Mouse (Mus musculus) liver, embryonic 13.5 days (tissue): Measurements from ENCODE around the gene Gm21977. TPM values are rescaled to one million over a fixed set of nuclear protein-coding genes. Genes with fewer than 3 reads are reported as not detected.
"Not testable (repeated sequence)": the region's sequence is repeated elsewhere in the genome, so short reads cannot be mapped to it uniquely, and the experiment has no call there.

Experiments used
- ATAC-seq: fragments of 200-750 bp; cut with Nextera tagmentation; 2 replicates; pipeline ENCODE4 v1.8.0; 2017; ENCODE audit warnings: low read depth, mild to moderate bottlenecking, moderate number of reproducible peaks, moderate library complexity
- DNase-seq: peaks from one replicate; pipeline ENCODE4 v3.0.0; 2022
- H3K27ac ChIP-seq: fragments of 300-500 bp; sonication (generic); 2 replicates; pipeline ENCODE4 v1.5.1; 2015; ENCODE audit warnings: moderate library complexity, mild to moderate bottlenecking, inconsistent platforms
- H3K27me3 ChIP-seq: fragments of 300-500 bp; sonication (generic); 2 replicates; pipeline ENCODE4 v1.6.1; 2015; ENCODE audit warnings: mild to moderate bottlenecking, inconsistent platforms
- H3K36me3 ChIP-seq: fragments of 300-500 bp; sonication (generic); 2 replicates; pipeline ENCODE4 v1.6.1; 2015; ENCODE audit warnings: mild to moderate bottlenecking, inconsistent platforms
- H3K4me1 ChIP-seq: fragments of 300-500 bp; sonication (generic); replicated peaks from 2 replicates; pipeline ENCODE4 v1.6.1; 2015; ENCODE audit warnings: inconsistent platforms
- H3K4me2 ChIP-seq: fragments of 300-500 bp; sonication (generic); 2 replicates; pipeline ENCODE4 v1.6.1; 2015; ENCODE audit warnings: inconsistent platforms, mild to moderate bottlenecking, moderate library complexity
- H3K4me3 ChIP-seq: fragments of 300-500 bp; sonication (generic); replicated peaks from 2 replicates; pipeline ENCODE4 v1.5.1; 2015; ENCODE audit warnings: mild to moderate bottlenecking, inconsistent platforms
- H3K9ac ChIP-seq: fragments of 300-500 bp; sonication (generic); 2 replicates; pipeline ENCODE4 v1.6.1; 2015; ENCODE audit warnings: mild to moderate bottlenecking, inconsistent platforms
- H3K9me3 ChIP-seq: fragments of 300-500 bp; sonication (generic); replicated peaks from 2 replicates; pipeline ENCODE4 v1.6.1; 2016; ENCODE audit warnings: inconsistent platforms
- WGBS: fragments of 180-500 bp; shearing (Covaris S2); methylation state at CpG from one replicate; pipeline ENCODE4 v1.1.7; 2015; ENCODE audit not compliant: insufficient replicate concordance; 5-methylcytosine and 5-hydroxymethylcytosine counted together
- polyA plus RNA-seq: library from polyadenylated mRNA; unstranded; fragments of >200 nt; fragmentation: Nextera tagmentation; extraction: Ambion mirVana; gene quantifications from 2 replicates; pipeline ENCODE4 v1.2.1, GENCODE M21; 2015

Gene Gm21977
- not detected in 2 replicates for polyA plus RNA-seq

- WGBS, result no CpG with 5 or more reads among the region's 3 CpGs
- not testable (repeated sequence) for H3K27ac ChIP-seq, ATAC-seq, H3K27me3 ChIP-seq, DNase-seq, H3K9me3 ChIP-seq, H3K4me3 ChIP-seq, H3K4me2 ChIP-seq, H3K4me1 ChIP-seq, H3K36me3 ChIP-seq, H3K9ac ChIP-seq
These were observed at the start of gene Gm21977 for GRCm38 (mm10) chr14:42853377-42853776. TSS of gene Gm21977 (minus strand) at chr14:42853477.

Other genes with a start within 250 kb of the Gm21977 start
- gene Gm3633, start 211.6 kb downstream of the Gm21977 start, polyA plus RNA-seq, result not detected in 2 replicates
- not detected in 2 replicates for gene Gm10378, start 197.5 kb downstream of the Gm21977 start, polyA plus RNA-seq
- not detected in 2 replicates for gene Gm3015, start 84.7 kb downstream of the Gm21977 start, polyA plus RNA-seq
- not detected in 2 replicates for gene Gm10377, start 55.5 kb downstream of the Gm21977 start, polyA plus RNA-seq
- not detected in 2 replicates for gene Gm8082, start 140.1 kb upstream of the Gm21977 start, polyA plus RNA-seq
- gene Gm10376, start 162.2 kb upstream of the Gm21977 start, polyA plus RNA-seq, result not detected in 2 replicates
- not detected in 2 replicates for gene Gm8094, start 223.2 kb upstream of the Gm21977 start, polyA plus RNA-seq
- gene Gm8104, start 247.1 kb upstream of the Gm21977 start, polyA plus RNA-seq, result not detected in 2 replicates